Mouse (Mus musculus) stomach, embryonic 15.5 days (tissue): Measurements from ENCODE around the gene Lmf1. TPM values are rescaled to one million over a fixed set of nuclear protein-coding genes. Genes with fewer than 3 reads are reported as not detected.

Experiments
- ATAC-seq: fragments of 200-750 bp; cut with Nextera tagmentation; 2 replicates; pipeline ENCODE4 v1.8.0; 2017; ENCODE audit warnings: low read depth, moderate number of reproducible peaks, moderate TSS enrichment; ENCODE audit not compliant: insufficient read depth, low FRiP score
- H3K27ac ChIP-seq: fragments of 300-500 bp; sonication (generic); 2 replicates; pipeline ENCODE4 v1.5.1; 2015; ENCODE audit warnings: mild to moderate bottlenecking, inconsistent platforms
- H3K27me3 ChIP-seq: fragments of 300-500 bp; sonication (generic); replicated peaks from 2 replicates; pipeline ENCODE4 v1.6.1; 2015; ENCODE audit warnings: inconsistent platforms
- H3K36me3 ChIP-seq: fragments of 300-500 bp; sonication (generic); 2 replicates; pipeline ENCODE4 v1.6.1; 2015; ENCODE audit warnings: inconsistent platforms
- H3K4me1 ChIP-seq: fragments of 300-500 bp; sonication (generic); 2 replicates; pipeline ENCODE4 v1.6.1; 2015; ENCODE audit warnings: inconsistent platforms
- H3K4me2 ChIP-seq: fragments of 300-500 bp; sonication (generic); 2 replicates; pipeline ENCODE4 v1.6.1; 2015; ENCODE audit warnings: mild to moderate bottlenecking, inconsistent platforms
- H3K4me3 ChIP-seq: fragments of 300-500 bp; sonication (generic); replicated peaks from 2 replicates; pipeline ENCODE4 v1.5.1; 2015; ENCODE audit warnings: inconsistent platforms
- H3K9ac ChIP-seq: fragments of 300-500 bp; sonication (generic); 2 replicates; pipeline ENCODE4 v1.6.1; 2015; ENCODE audit warnings: inconsistent platforms
- H3K9me3 ChIP-seq: fragments of 300-500 bp; sonication (generic); 2 replicates; pipeline ENCODE4 v1.6.1; 2016; ENCODE audit warnings: inconsistent platforms
- WGBS: fragments of 180-500 bp; shearing (Covaris S2); methylation state at CpG from one replicate; pipeline ENCODE4 v1.1.7; 2015; 5-methylcytosine and 5-hydroxymethylcytosine counted together
- polyA plus RNA-seq: library from polyadenylated mRNA; unstranded; fragments of >200 nt; fragmentation: Nextera tagmentation; extraction: Ambion mirVana; gene quantifications from 2 replicates; pipeline ENCODE4 v1.2.1, GENCODE M21; 2015

The Lmf1 gene
- polyA plus RNA-seq, 1 experiment from 2014 or later: 27.4 TPM

GRCm38 (mm10) chr17:25590068-25590467 is 11.2 kb downstream of the Lmf1 start:
- H3K9ac ChIP-seq: no peak overlapping the region
- H3K27me3 ChIP-seq: no peaks in the 10 kb centered on the region
- no peak overlapping the region for H3K4me2 ChIP-seq
- H3K9me3 ChIP-seq: no peaks in the 10 kb centered on the region
- H3K36me3 ChIP-seq: 0 out of 2 replicates have a peak, but pooled peaks cover 18% of the 10 kb centered on the region
- no peak for ATAC-seq
- no peaks in the 10 kb centered on the region for H3K4me1 ChIP-seq
- no peak overlapping the region for H3K27ac ChIP-seq
- WGBS: 93% methylated on average over 6 of the region's 6 CpGs
- no peak overlapping the region for H3K4me3 ChIP-seq

- ATAC-seq: no peak
- 80% methylated on average over 4 of the region's 4 CpGs for WGBS
- H3K36me3 ChIP-seq: 0 out of 2 replicates have a peak, but pooled peaks cover 10% of the 10 kb centered on the region
These were observed 12.1 kb downstream of the Lmf1 start for GRCm38 (mm10) chr17:25590985-25591384.

DNA sequence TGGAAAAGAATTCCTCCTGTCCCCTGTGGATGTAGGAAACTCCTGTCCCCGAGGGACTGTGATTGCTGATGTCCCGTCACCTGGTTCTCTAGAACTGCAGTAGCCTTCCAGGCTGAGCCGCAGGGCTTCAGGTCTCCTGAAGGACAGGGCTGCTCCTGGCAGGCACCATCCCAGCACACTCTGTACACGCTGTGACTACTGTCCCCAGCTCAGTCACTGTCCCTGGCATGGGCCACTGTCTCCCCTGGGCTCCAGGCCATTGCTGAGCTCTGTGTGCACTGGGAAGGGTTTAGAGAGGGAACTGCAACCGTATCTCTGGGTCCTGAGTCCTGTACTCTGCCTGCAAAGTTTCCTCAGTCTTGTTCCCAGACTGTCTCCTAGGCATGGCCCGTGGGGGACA is 13.5 kb downstream of the Lmf1 start:
- ATAC-seq: no peak
- H3K9me3 ChIP-seq: no peaks in the 10 kb centered on the region
- 89% methylated on average over 6 of the region's 6 CpGs for whole genome bisulfite sequencing

More at GRCm38 (mm10) chr17:25590985-25591384, 12.1 kb downstream of the Lmf1 start:
- no peak overlapping the region for H3K4me2 ChIP-seq
- no peaks in the 10 kb centered on the region for H3K9me3 ChIP-seq
- no peak overlapping the region for H3K4me3 ChIP-seq
- no peaks in the 10 kb centered on the region for H3K4me1 ChIP-seq
- no peaks in the 10 kb centered on the region for H3K27me3 ChIP-seq
- no peak overlapping the region for H3K9ac ChIP-seq
- H3K27ac ChIP-seq: no peak overlapping the region

GRCm38 (mm10) chr17:25593411-25594261 is 14.8 kb downstream of the Lmf1 start:
- no peak for ATAC-seq
- no peak overlapping the region for H3K27ac ChIP-seq
- no peaks in the 10 kb centered on the region for H3K27me3 ChIP-seq
- H3K4me3 ChIP-seq: no peak overlapping the region
- WGBS: 59% methylated on average over 22 of the region's 22 CpGs
- no peak overlapping the region for H3K9ac ChIP-seq
- H3K4me1 ChIP-seq: no peaks in the 10 kb centered on the region
- H3K36me3 ChIP-seq: peaks cover 10% of the 10 kb centered on the region; the same call in 1 of the 2 replicates
- no peak overlapping the region for H3K4me2 ChIP-seq
- H3K9me3 ChIP-seq: no peaks in the 10 kb centered on the region

More for the DNA sequence above, 13.5 kb downstream of the Lmf1 start:
- Histone ChIP-seq H3K27me3 (no peaks in the 10 kb centered on the region), H3K36me3 (peaks cover 13% of the 10 kb centered on the region; the same call in 1 of the 2 replicates), H3K4me2 (no peak overlapping the region), H3K27ac (no peak overlapping the region), H3K9ac (no peak overlapping the region), H3K4me1 (no peaks in the 10 kb centered on the region), H3K4me3 (no peak overlapping the region)

- H3K4me2 ChIP-seq: no peak overlapping the region
- peaks cover 9% of the 10 kb centered on the region; the same call in 1 of the 2 replicates for H3K36me3 ChIP-seq
- H3K27me3 ChIP-seq: no peaks in the 10 kb centered on the region
- H3K9me3 ChIP-seq: no peaks in the 10 kb centered on the region
- no peak overlapping the region for H3K4me3 ChIP-seq
- no peak overlapping the region for H3K9ac ChIP-seq
- no peak overlapping the region for H3K27ac ChIP-seq
- no peak for ATAC-seq
- no peaks in the 10 kb centered on the region for H3K4me1 ChIP-seq
- 72% methylated on average over 5 of the region's 5 CpGs for WGBS
These were observed 16.6 kb downstream of the Lmf1 start for GRCm38 (mm10) chr17:25595495-25595894.

- Histone ChIP-seq H3K36me3 (peaks cover 6% of the 10 kb centered on the region; the same call in 1 of the 2 replicates), H3K9me3 (no peaks in the 10 kb centered on the region), H3K27ac (no peak overlapping the region), H3K4me2 (no peak overlapping the region), H3K27me3 (no peaks in the 10 kb centered on the region), H3K4me1 (no peaks in the 10 kb centered on the region), H3K4me3 (no peak overlapping the region), H3K9ac (no peak overlapping the region)
- 67% methylated on average over 3 of the region's 3 CpGs for WGBS
- no peak for ATAC-seq
These were observed 18.7 kb downstream of the Lmf1 start for GRCm38 (mm10) chr17:25597537-25597936.

DNA sequence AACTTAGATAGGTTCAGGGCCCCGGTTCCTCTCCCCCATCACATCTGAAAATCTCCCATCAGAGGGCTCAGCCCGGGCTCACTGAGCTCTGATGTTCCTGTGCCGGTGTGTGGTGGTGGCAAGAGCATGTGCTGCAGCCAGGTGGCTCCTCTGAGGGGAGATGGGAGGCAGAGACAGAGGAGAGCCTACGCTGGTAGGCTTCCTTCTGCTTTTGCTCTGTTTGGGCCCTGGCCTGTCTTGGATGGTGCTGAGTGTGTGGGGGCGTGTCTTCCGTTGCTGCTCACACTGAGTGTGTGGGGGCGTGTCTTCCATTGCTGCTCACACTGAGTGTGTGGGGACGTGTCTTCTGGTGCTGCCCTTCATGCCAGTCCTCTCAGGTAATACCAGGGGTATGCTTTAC is 23.5 kb downstream of the Lmf1 start:
- WGBS: 70% methylated on average over 8 of the region's 8 CpGs
- 0 out of 2 replicates have a peak, but pooled peaks cover 2% of the 10 kb centered on the region for H3K36me3 ChIP-seq
- H3K27ac ChIP-seq: no peak overlapping the region
- H3K4me1 ChIP-seq: no peaks in the 10 kb centered on the region
- H3K27me3 ChIP-seq: no peaks in the 10 kb centered on the region
- no peaks in the 10 kb centered on the region for H3K9me3 ChIP-seq
- no peak for ATAC-seq
- H3K4me3 ChIP-seq: no peak overlapping the region
- no peak overlapping the region for H3K9ac ChIP-seq
- H3K4me2 ChIP-seq: no peak overlapping the region

GRCm38 (mm10) chr17:25604234-25604633 is 25.3 kb downstream of the Lmf1 start:
- no peak overlapping the region for H3K4me3 ChIP-seq
- no peak overlapping the region for H3K27ac ChIP-seq
- peaks cover 6% of the 10 kb centered on the region for H3K4me1 ChIP-seq
- H3K9me3 ChIP-seq: no peaks in the 10 kb centered on the region
- 26% methylated on average over 5 of the region's 5 CpGs for WGBS
- no peaks in the 10 kb centered on the region for H3K27me3 ChIP-seq
- no peak for ATAC-seq
- H3K36me3 ChIP-seq: no peaks in the 10 kb centered on the region
- no peak overlapping the region for H3K9ac ChIP-seq
- no peak overlapping the region for H3K4me2 ChIP-seq

DNA sequence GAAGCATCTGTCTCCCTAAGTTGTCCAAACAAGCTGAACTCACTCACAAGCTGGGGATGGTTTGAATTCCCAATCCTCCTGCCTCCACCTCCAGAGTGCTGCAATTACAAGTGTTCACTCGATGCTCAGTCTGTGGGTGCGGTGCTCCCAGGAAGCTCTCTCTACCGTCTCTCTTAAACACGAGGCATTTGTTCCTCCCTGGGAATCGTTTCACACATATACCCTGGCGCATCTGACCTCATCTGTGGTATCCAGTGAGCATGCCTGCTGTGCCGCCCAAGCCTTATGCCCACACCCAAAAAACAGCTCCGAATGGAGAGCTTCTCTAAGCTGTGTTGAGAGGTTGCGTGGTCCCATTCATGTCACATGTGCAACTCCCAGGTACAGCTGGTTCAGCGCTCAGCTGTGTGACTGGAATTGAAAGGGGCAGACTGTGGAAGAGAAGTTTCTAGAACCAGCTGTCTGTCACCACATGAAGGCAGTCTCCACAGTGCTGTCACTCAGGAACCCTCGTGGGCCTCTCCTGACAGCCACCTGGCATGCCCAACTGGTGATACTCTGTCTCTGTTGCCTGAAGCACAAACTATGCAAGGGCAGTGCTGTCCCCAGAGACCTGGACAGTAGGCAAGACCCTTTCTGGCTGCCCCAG is 29.4 kb downstream of the Lmf1 start:
- H3K9ac ChIP-seq: no peak overlapping the region
- H3K27ac ChIP-seq: no peak overlapping the region
- H3K9me3 ChIP-seq: no peaks in the 10 kb centered on the region
- H3K4me2 ChIP-seq: no peak overlapping the region
- ATAC-seq: no peak; the same call in 1 of the 2 replicates
- no peaks in the 10 kb centered on the region for H3K27me3 ChIP-seq
- H3K4me3 ChIP-seq: no peak overlapping the region
- 0 out of 2 replicates have a peak, but pooled peaks cover under 1% of the 10 kb centered on the region for H3K36me3 ChIP-seq
- WGBS: 80% methylated on average over 11 of the region's 11 CpGs
- H3K4me1 ChIP-seq: peaks cover 15% of the 10 kb centered on the region

GRCm38 (mm10) chr17:25608821-25609505 is 30.1 kb downstream of the Lmf1 start:
- 58% methylated on average over 10 of the region's 10 CpGs for WGBS
- no peak; the same call in 1 of the 2 replicates for ATAC-seq
- Histone ChIP-seq H3K4me3 (no peak overlapping the region), H3K9ac (no peak overlapping the region), H3K4me1 (peaks cover 15% of the 10 kb centered on the region), H3K4me2 (no peak overlapping the region), H3K27ac (0 out of 2 replicates have a peak overlapping the region, but pooled peaks have one; percentile 35), H3K9me3 (no peaks in the 10 kb centered on the region), H3K36me3 (0 out of 2 replicates have a peak, but pooled peaks cover 5% of the 10 kb centered on the region), H3K27me3 (no peaks in the 10 kb centered on the region)

DNA sequence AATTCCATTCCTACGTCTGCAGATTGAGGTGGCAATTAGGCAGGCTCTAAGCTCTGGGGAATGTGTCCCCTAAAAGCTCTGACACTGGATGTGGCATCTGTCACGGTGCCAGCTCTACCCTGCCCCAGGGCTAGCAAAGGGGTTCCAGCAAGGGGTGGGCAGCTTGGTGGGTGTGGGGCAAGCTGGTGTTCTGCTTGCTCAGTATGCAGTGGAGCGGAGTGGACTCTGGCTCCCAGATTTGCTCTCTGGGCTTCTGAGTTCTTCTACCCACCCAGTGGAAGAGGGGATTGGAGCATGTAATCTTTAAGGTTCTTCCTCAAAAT is 30.6 kb downstream of the Lmf1 start:
- Histone ChIP-seq H3K4me3 (no peak overlapping the region), H3K4me2 (no peak overlapping the region), H3K36me3 (0 out of 2 replicates have a peak, but pooled peaks cover 5% of the 10 kb centered on the region), H3K9ac (no peak overlapping the region), H3K4me1 (peaks cover 15% of the 10 kb centered on the region), H3K27ac (peak overlapping the region; percentile 35; the same call in 1 of the 2 replicates), H3K27me3 (no peaks in the 10 kb centered on the region), H3K9me3 (no peaks in the 10 kb centered on the region)
- no peak for ATAC-seq
- WGBS: 71% methylated on average over 3 of the region's 3 CpGs
